Mouse (Mus musculus) kidney, adult 18-20 months (tissue): ENCODE data around the gene Uts2r.

Experiments used
- DNase-seq: peaks from one replicate; pipeline ENCODE4 v3.0.0; 2021

Uts2r gene

DNA sequence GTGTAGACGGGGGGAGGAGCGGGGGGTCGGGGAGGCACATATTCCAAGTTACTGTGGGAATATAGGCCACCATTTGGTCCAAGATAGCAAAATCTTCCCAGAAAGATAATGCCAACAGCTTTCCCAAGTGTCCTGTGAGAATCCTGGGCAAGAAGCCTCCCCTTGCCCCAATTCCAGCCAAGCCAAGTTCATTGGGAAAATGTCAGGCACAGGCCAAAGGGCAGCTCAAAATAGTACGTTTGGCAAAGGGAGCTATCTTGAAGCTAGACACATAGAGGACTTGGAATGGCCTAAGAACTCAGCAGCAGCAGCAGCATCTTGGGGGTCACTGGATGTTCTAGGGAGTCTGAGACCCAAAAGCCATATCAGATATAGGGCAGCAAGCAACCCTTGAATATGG, 3.7 kb downstream of the Uts2r start:
- no peak for DNase-seq

DNA sequence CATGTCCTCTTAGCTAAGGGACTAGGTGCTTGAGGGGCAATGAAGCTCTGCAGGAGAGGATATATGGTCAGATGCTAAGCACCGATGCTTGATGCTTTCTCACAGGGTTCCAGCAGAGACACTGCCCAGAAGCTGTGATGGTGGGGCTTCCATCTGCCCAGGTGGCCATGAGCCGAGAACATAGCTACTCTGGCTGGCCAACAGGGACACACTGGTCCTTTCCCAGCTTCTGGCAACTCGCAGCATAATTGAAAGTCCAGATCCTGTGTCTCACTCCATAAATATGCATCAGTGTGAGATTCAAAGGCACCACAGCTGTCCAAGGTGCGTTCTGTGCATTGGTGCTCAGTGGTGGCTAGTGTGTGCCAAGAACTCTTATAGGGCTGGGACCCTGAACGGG, 13.1 kb downstream of the Uts2r start:
- DNase-seq = no peak

DNA sequence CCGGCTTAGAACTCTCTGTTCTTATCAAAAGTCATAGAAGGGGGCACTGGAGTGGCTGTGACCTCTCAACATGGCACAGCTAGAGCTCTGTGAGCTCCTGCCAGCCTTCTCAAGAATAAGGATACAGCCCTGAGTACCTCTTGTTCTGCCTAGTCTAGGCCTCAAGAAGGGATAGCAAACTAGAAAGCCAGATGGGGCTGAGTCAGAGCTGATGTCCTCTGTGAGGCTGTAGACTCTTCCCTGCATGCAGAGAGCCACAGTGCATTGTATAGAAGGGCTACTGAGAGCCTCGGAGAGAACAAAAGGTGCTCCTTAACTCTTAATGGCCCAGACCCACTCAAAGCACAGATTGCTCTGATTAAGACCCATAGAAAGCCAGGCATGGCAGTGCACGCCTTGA, 14.2 kb downstream of the Uts2r start:
- no peak for DNase-seq

DNA sequence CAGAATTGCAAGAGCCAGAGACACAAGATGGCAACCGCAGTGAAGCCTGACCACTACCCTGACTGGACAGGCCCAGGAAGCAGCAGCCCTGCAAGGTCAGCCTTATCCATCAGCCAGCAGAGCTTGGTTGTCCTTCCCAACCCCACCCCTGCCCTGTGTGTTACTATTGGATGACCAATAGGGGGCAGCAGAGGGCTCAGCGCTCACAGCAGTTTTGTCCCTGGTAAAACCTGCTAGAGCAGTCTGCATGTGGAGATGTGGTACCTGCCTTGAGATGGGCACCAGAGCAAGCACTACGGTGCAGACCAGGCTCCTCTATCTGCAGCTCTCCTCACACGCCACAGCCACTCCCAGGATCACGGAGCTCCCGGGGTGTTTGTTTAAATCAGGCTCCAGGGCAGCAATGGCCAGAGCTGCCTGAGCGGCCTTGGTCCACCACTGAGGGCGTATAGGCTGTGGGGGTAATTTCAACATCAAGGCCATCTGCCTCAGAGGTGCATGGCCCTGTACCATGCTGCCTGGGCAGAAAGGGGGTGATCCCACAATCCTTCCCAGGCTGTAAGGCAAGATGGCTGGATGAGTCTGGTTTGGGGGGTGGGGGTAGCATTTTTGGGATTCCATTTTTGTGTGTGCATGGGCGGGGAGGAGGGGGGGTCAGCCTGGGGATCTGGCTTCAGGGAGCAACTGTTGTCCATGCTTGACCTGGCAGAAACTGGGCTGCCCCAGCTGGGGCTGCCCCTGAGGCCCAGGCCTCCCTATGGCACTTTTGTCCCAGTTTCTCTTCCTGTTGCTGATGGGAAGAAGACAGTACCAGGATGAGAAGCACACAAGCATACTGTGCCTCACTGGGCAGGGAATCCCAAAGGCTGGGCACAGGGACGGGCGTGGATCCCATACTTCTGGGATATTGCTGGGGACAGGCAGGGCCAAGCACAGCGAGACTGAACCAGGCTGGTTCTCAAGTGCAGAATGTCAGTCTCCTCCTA, 16.5 kb downstream of the Uts2r start:
- peak; percentile 54 for DNase-seq

DNA sequence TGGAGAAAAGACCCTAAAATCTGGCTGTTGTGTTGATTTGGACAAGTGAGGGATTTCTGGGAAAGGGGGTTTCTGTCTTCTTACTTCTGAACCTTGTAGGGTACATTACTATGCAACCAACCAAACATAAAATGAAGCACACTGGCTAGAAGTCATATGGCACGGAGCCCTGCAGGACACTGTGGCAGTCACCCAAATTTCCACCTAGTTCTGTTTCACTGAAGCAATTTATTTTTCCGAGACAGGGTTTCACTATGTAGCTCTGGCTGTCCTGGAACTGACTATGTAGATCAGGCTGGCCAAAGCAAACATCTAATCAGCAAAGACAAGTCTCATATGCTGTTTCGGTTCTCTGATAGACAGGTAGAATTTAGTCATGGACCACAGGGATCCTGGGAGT, 29.6 kb downstream of the Uts2r start:
- DNase-seq = peak; percentile 63

DNA sequence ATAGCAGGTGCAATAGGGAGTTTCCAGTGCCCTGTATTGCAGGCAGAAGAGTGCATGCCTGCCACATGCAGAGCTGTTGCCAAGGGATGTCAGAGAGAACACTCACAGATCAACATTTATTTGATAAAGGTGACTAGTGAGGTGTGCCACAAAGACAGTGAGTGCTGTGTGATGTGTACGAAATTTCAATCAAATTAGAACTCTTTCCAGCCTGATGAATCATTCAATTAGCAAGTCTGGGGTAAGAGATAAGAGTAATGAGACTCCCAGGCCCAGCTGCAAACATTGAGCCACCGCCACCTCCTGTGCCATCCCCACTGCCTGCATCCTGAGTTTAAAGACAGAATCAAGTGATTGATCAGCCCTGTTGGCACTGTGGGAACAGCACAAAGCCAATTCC, 32.7 kb downstream of the Uts2r start:
- DNase-seq = no peak

DNA sequence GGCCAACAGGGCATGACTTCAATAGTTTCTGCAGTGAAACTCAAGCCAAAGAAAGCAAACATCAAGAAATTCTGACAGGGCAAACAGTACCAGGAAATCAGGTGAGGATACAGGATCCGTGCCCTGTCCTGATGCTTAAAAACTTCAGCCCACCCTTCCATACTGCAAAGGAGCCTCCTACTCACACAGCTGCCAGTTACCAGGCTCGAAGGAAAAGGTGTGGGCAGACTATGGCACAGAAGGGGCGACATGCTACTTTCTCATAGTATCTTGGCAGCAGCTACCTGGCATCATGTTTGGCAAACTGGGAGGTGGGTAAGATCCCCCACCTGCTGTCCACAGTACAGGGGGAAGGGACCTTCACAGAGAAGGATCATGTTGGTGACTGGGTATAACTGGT, 33.3 kb downstream of the Uts2r start:
- no peak for DNase-seq

DNA sequence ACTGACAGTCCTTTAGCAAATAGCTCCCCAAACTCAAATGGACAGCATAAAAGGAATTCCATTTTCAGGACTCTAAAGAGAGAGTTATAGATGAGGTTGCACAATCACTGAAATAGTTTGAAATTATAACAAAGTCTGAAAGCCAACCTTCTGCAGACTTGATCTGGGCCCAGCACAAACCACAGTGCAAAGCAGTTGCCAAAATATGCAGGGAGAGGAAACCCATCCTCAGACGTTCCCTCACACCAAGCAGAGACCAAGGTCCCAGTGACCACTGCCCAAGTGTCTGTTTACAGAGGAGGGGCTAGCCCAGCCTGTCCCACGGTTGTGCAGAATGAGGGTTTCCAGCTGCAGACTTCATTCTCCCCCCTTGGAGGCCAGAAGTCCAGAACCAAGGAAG, 38.6 kb downstream of the Uts2r start:
- no peak for DNase-seq

DNA sequence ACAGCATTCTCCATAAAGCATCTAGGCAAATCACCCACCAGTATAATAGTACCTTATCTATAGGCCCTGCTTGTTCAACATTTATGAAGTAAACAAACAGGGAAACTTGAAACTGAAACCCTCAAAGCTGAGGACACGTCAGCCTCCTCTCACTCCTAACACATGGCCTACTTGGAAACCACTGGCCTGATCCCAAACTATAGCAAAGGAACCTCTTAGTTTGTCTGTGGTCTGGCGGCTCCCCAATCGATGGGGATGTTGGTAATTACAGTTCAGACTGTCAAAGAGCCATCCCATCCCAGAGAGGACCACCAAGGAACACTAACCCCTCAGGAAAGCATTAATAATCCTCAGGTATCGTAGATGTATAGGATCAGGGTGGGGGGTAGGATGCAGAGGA, 39.8 kb downstream of the Uts2r start:
- DNase-seq = no peak

DNA sequence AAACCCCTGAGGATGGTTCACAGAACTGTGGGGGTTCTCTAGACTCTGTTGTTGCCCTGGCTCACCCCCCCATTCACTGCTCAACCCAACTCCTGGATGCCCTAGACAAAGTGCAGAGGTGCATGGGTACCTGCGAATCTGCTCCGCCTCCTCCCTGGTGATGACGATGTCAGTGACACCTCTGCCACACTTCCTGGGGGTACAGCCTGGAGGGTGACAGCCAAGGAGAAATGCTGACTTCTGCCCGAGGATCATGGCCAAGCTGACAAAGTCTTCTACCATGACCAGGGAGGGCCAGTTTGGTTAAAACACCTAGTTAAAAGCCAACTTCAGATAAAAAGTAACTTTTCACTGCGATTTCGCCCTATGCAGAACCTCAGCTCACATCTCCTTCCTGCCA, 40.7 kb downstream of the Uts2r start:
- DNase-seq = peak; percentile 21

DNA sequence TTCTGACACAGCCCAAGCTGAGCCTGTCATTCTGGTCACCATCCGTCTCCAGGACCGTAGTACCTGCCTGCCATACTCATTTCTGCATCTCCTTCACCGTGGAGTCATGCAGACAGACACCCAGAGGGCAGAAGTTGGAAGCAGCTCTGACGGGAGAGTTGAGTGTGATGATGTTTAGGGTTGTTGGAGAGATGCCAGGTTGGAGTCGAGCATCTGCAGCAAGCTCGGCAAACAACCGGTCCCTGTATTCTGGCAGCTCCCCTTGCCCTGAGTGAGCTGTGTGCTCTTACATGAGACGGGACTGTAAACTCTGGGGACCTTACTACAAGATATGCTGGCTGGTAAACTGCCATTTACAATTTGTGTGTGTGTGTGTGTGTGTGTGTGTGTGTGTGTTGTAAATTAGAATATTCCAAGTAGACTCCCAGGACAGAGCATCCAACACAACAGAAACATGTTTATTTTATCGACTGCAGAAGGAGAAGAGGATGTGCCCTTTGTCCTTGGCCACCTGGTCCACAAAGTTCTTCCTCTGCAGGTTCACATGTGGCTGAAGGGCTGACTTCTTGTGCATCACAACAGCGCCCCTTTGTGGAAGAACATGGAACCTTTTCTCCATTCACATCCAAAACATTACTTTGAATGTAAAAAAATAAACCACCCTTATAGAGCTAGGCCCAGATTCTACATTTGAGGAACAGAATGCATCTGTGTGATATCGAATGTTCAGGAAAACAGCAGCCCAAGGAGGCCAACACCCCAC, 41.5 kb downstream of the Uts2r start:
- DNase-seq = peak; percentile 49

DNA sequence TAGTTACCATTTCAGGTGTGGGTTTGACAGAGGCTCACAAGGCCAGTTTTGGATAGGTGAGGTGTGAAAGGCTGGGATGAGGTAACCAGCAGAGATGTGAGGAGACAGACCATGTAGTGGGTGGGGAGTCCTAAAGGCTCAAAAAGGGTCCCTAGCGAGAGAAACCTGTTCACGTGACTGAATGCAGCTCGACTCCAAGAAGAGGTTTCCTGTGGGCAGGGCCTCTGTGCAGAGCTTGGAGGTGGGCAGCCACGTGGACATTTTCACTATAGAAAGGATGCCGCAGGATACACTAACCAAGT, 43.7 kb downstream of the Uts2r start:
- no peak for DNase-seq

DNA sequence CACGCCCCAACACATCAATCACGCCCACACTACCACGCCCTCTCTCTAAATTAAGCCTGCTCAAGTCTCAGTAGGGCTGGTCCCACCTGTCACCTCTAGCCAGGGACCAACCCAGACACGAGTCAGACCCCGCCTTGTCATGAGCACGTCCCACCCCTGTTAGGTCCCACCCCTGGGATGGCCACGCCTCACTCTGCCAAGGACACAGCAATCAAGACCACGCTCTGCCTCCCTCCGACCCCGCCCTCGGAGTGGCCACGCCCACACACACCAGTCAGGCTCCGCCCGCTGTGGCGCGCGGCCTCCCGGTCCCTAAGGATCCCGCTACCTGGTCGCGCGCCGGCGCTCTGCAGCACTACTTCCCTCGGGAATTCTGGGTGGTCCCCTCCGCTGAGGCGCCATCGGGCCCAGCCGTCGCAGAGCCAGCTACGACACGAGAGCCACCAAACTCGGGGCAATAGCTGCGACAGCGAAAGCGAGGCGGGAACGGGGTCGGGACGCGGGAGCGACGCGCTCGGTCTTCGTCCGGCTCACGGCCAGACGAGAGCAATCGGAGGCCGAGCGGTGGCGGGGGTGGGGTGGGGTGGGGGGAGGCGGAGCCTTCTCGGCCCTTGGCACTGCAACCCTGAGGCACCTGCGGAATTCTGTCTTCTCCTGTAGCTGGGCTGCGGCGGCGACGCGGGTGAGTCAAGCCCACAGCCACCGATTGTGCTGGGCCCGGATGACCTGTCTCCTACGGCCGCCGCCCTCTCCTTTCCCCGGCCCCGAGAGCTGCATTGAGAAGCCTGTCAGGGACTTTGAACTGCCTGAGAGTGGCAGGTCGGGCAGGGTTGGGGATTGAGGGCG, 44.3 kb downstream of the Uts2r start, which contains the start of the genes Hexdc and Ogfod3:
Hexdc (plus strand) TSS at position 273 of the 846 bp plus-strand sequence.
Ogfod3 (minus strand) TSS at position 551 of the 846 bp plus-strand sequence.
- peak; percentile 96 for DNase-seq
